Mouse (Mus musculus) forebrain, embryonic 13.5 days (tissue): Measurements from ENCODE around the gene Vti1a. TPM values are rescaled to one million over a fixed set of nuclear protein-coding genes. Genes with fewer than 3 reads are reported as not detected.

ENCODE experiments used
- ATAC-seq: fragments of 200-750 bp; cut with Nextera tagmentation; 2 replicates; pipeline ENCODE4 v1.8.0; 2017
- H3K27ac ChIP-seq: fragments of 300-500 bp; sonication (generic); 2 replicates; pipeline ENCODE4 v1.5.1; 2015; ENCODE audit warnings: inconsistent platforms, mild to moderate bottlenecking, moderate library complexity
- H3K27me3 ChIP-seq: fragments of 300-500 bp; sonication (generic); 2 replicates; pipeline ENCODE4 v1.6.1; 2015; ENCODE audit warnings: mild to moderate bottlenecking, inconsistent platforms
- H3K36me3 ChIP-seq: fragments of 300-500 bp; sonication (generic); 2 replicates; pipeline ENCODE4 v1.6.1; 2015; ENCODE audit warnings: mild to moderate bottlenecking, inconsistent platforms; ENCODE audit not compliant: poor library complexity, severe bottlenecking
- H3K4me1 ChIP-seq: fragments of 300-500 bp; sonication (generic); 2 replicates; pipeline ENCODE4 v1.6.1; 2015; ENCODE audit warnings: inconsistent platforms
- H3K4me2 ChIP-seq: fragments of 300-500 bp; sonication (generic); 2 replicates; pipeline ENCODE4 v1.6.1; 2015; ENCODE audit warnings: inconsistent platforms, mild to moderate bottlenecking, moderate library complexity
- H3K4me3 ChIP-seq: fragments of 300-500 bp; sonication (generic); 2 replicates; pipeline ENCODE4 v1.5.1; 2015; ENCODE audit warnings: mild to moderate bottlenecking, inconsistent platforms
- H3K9ac ChIP-seq: fragments of 300-500 bp; sonication (generic); 2 replicates; pipeline ENCODE4 v1.6.1; 2015; ENCODE audit warnings: mild to moderate bottlenecking, inconsistent platforms
- H3K9me3 ChIP-seq: fragments of 300-500 bp; sonication (generic); replicated peaks from 2 replicates; pipeline ENCODE4 v1.6.1; 2016; ENCODE audit warnings: inconsistent platforms
- WGBS: fragments of 180-500 bp; shearing (Covaris S2); methylation state at CpG from one replicate; pipeline ENCODE4 v1.1.7; 2015; 5-methylcytosine and 5-hydroxymethylcytosine counted together
- polyA plus RNA-seq: library from polyadenylated mRNA; unstranded; fragments of >200 nt; fragmentation: Nextera tagmentation; extraction: Ambion mirVana; gene quantifications from 2 replicates; pipeline ENCODE4 v1.2.1, GENCODE M21; 2015

The Vti1a gene
- polyA plus RNA-seq, 1 experiment from 2014 or later: 25.8 TPM

DNA sequence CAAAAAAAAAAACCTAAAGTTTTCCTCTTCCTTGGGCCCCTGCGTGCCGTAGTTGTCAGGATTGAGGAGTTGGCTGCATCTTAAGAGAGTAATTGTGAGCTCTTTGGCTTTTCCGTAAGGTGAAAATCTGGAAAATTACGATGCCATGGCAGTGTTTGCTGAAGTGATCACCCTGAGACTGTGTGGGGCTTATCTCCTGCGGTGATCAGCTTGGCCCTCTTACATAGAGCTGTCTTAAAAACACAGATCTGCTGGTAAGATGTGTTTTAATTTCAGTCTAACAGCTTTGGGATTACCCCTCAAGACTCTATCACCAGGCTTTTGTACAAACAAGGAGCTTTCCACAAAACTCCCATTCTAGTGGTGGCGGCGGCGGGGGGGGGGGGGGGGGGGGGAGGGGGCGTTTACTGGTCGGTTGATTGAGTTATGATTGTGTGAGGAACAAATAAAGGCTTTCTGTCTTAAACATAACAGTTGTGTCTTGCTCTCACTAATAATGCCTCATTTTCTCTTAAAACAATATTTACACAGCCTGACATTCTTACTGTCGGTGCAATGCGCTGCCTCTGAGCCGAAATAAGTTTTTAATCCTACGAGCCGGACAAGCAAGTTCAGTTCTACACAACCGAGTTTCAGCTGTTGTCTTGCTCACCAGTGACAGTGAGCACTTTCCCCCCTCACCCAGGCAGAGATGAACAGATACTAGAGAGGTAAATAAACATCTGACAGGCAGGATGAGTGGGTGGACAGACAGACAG is 267.0 kb downstream of the Vti1a start:
- ATAC-seq: no peak

DNA sequence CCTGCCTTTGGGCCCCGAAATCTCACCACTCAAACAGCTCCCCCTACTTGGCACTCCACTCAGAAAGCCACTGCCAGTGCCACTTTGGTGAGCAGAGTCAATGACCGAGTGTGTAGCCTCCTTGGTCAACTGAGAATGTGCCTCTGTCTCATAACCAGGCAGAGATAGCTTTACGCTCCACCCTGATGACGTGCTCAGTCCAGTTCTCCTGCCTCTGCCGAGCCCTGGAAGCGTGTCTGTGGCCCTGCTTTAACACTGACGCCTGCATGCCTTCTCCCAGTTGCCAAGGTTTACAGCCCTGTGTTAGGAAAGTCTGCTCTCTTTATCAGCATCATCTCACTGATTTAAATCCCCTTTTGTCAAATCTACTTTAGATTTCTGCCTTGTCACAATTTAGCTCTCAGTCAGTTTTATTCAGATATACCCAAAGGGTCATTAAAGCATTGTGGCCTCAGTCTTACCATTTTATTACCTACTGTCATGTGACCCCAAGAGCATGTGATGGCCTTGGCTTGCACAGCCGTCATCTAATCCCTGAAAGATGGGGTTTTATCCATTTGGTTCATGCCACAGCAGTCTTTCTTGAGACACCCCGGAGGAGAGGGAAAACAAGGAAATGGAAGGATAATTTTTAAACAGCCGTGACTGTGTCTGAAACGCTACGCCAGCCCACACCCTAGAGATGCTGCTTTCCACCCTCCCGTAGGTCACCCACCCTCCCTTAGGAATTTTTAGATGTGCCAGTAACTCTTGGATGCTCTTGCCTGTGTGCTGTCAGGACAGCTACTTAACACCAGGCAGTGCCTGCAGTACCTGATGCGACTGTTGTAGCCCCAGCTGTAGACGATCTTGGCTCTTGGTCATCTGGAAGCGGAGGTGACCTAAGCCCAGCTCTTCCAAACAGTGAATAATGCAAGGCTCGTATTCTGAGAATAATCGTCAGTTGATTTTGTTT is 269.5 kb downstream of the Vti1a start:
- Histone ChIP-seq H3K36me3 (no peaks in the 10 kb centered on the region), H3K9ac (no peak overlapping the region), H3K27me3 (peaks cover 49% of the 10 kb centered on the region), H3K4me1 (peaks cover 28% of the 10 kb centered on the region), H3K4me3 (no peak overlapping the region), H3K4me2 (no peak overlapping the region), H3K27ac (no peak overlapping the region), H3K9me3 (no peaks in the 10 kb centered on the region)
- ATAC-seq: no peak
- 88% methylated on average over 18 of the region's 18 CpGs for WGBS

More for the DNA sequence above, 267.0 kb downstream of the Vti1a start:
- peaks cover 38% of the 10 kb centered on the region for H3K27me3 ChIP-seq
- no peak overlapping the region for H3K27ac ChIP-seq
- no peaks in the 10 kb centered on the region for H3K9me3 ChIP-seq
- 31% methylated on average over 13 of the region's 16 CpGs for WGBS
- H3K4me2 ChIP-seq: no peak overlapping the region
- H3K4me1 ChIP-seq: peaks cover 28% of the 10 kb centered on the region
- no peak overlapping the region for H3K9ac ChIP-seq
- no peaks in the 10 kb centered on the region for H3K36me3 ChIP-seq
- no peak overlapping the region for H3K4me3 ChIP-seq

DNA sequence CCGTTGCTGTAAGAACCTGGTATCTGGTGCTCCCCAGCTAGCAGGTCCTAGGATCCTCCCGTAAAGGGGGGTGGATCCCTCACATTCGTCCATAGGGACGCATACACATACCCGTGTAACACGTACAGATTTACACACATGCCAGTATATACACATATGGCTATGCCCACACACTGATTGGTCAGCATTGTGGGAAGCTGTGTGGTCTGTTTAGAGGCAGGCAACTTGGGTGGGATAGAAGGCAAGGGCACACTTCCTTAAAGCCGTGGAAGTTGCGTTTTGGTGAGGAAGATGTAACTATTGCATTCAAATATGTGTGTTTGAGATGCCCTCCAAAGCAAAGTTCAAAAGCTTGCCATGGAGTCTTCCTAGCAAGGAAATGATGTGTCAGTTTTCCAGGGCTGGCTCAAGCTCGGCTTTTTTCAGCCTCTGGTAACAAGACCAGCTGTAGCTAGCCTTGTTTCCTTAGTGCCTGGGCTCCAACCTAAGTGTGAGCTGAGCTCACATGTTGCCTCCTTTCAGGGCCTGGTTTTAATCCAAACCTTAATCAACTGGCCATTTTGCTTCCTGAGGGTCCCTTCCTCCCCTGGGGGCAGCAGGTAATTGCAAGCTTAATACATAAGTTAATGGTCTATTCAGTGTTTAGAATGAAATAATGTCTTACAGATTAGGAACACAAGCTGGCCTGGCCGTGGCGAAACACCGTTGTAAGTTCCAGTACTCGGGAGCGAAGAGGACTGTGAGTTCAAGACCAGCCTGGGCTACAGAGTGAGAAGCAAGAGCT is 271.7 kb downstream of the Vti1a start:
- Histone ChIP-seq H3K36me3 (no peaks in the 10 kb centered on the region; the same call in 1 of the 2 replicates), H3K27me3 (peaks cover 42% of the 10 kb centered on the region), H3K4me3 (no peak overlapping the region), H3K9me3 (no peaks in the 10 kb centered on the region), H3K9ac (no peak overlapping the region), H3K4me1 (peaks cover 24% of the 10 kb centered on the region), H3K4me2 (no peak overlapping the region), H3K27ac (no peak overlapping the region)
- 72% methylated on average over 14 of the region's 14 CpGs for WGBS
- no peak for ATAC-seq

DNA sequence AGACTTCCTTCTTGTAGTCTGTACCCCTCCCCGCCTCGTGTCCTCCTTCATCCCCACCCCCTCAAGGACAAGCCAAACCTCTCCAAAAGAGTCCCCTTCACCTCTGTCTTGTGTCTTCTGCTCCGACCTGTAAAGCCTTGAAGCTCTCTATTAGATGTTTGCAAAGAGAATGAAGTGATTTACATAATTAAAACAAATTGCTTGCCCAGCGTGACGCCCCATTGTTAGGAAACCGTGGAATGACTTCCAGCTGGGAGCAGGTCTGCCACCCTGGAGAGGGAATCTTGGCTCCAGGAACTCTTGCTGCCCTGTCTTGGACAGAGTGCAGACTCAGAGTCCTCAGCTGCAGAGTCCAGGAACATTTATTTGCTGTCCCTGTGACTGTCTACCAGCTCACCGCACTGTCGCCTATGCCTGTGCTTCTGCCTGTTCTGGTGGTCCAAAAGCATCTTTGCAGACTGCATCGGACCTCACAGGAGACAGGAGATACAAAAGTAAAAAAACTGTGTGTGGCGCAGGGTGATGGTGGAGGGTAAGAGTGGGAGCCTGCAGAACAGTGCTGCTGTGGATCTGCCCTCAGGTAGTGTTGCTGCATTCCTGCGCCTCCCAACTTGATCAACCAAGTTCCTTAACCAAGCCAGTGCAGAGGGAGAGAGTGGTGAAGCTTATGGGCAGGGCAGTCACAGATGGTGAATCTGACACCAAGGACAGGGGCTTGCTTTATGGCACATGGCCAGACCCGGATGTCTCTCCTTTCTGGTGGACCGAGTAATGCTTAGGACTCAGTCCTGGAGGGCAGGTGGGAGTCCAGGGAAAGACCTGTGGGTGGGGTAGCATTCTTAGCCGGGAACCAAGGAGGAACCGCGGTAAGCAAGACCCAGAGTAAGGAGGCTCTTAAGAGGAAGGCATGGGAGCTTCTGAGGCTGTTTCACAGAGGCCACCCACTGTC is 273.1 kb downstream of the Vti1a start:
- WGBS: 32% methylated on average over 16 of the region's 16 CpGs
- Histone ChIP-seq H3K27me3 (peaks cover 40% of the 10 kb centered on the region), H3K4me2 (no peak overlapping the region), H3K9me3 (no peaks in the 10 kb centered on the region), H3K36me3 (no peaks in the 10 kb centered on the region; the same call in 1 of the 2 replicates), H3K4me3 (no peak overlapping the region), H3K27ac (no peak overlapping the region), H3K4me1 (peaks cover 27% of the 10 kb centered on the region), H3K9ac (no peak overlapping the region)
- ATAC-seq: 0 out of 2 replicates have a peak, but pooled peaks have one; percentile 7

DNA sequence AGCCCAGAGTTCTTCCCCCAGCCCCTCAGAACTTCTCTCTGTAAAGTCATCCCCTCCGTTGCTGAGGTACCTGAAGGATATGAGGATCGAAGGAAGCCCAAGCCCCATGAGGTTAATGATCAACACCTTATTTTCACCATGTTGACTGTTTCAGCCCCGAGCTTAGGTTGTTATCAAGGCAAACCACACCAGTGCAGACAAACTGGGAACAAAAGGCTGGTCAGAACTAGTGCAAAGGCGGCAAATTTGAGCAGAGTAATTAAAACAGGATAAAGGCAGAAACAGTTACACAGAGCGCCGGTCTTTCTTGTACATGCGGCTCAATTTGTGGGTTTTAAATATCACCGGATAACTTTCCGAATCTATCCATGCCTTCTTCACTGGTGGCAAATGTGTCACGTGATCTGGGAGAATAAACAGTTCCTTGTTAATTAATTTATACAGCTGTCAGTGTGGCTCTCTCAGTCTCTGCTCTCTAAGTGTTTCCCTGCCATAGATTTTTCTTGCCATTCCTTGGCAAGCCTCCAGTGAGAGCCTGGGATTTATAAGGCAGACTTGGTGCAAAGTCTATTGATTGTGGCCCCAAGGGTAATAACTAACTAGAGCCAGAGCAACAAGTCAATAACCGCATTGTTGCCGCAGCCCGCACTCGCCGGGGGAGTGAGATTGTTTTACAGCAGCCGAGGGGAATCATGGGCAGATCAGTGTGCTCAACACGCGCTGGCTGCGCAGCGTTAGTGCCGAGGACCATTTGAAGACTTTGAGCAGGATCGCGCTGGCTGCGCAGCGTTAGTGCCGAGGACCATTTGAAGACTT is 277.0 kb downstream of the Vti1a start:
- peaks cover 44% of the 10 kb centered on the region for H3K4me1 ChIP-seq
- H3K27me3 ChIP-seq: peaks cover 34% of the 10 kb centered on the region
- H3K9me3 ChIP-seq: no peaks in the 10 kb centered on the region
- H3K4me3 ChIP-seq: no peak overlapping the region
- no peak overlapping the region for H3K27ac ChIP-seq
- H3K36me3 ChIP-seq: no peaks in the 10 kb centered on the region; the same call in 1 of the 2 replicates
- peak overlapping the region; percentile 46 for H3K4me2 ChIP-seq
- peak; percentile 56 for ATAC-seq
- WGBS: 39% methylated on average over 26 of the region's 26 CpGs
- no peak overlapping the region for H3K9ac ChIP-seq

DNA sequence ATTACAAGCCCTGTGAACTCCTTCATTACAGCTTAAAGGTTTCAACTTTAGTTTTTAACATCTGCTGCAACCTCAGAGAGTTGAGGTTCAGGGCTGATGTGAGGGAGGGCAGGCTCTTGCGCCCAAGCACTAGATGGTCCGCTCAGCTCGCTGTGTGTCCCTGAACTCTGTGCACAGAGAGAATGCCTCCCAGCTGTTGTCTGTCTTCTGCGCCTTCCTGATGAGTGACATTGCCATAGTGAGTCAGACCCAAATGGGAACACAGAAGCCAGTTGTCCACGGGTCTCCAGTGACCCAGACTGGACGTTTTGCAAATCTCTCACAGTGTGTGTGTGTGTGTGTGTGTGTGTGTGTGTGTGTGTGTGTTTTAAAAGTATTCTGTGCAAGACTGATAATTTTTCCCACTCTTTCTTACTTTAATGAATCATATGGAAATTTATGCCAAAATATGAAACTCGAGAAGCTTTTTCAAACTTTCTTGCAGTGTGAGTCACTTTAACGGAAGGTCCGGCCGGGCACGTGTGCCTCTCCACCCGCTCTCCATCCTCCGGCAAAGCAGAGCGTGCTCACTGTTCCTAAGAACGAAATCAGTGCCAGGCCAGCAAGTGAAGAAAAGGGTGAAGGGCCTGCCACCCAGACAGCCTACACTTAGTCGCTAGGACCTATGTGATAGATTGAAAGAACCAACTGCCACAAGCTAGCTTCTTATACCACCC is 277.8 kb downstream of the Vti1a start:
- Histone ChIP-seq H3K36me3 (no peaks in the 10 kb centered on the region; the same call in 1 of the 2 replicates), H3K9me3 (no peaks in the 10 kb centered on the region), H3K4me1 (peaks cover 47% of the 10 kb centered on the region), H3K9ac (no peak overlapping the region), H3K27me3 (peaks cover 26% of the 10 kb centered on the region), H3K27ac (no peak overlapping the region), H3K4me2 (peak overlapping the region; percentile 46), H3K4me3 (no peak overlapping the region)
- WGBS: 84% methylated on average over 16 of the region's 16 CpGs
- no peak for ATAC-seq

DNA sequence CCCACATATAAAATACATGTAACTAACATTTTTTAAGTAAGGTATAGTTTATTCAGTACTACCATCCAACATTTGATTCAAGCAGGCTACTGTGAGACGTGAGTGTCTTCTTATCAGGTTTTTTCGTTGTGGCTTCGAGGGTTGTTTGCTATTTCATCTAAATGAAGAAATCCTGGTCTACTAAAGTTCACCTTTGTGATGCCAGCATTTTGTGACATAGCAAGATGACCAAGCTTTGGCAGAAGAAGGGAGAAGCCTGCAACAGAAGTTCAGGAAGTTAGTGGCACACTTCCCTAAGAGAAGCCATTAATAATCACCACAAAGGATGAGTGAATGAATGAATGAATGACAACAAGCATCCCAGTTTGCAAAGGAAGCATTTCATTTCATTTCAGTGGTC is 278.4 kb downstream of the Vti1a start:
- no peaks in the 10 kb centered on the region; the same call in 1 of the 2 replicates for H3K36me3 ChIP-seq
- ATAC-seq: no peak
- 95% methylated on average over 3 of the region's 3 CpGs for WGBS
- no peaks in the 10 kb centered on the region for H3K9me3 ChIP-seq
- H3K4me3 ChIP-seq: no peak overlapping the region
- no peak overlapping the region for H3K9ac ChIP-seq
- H3K4me2 ChIP-seq: no peak overlapping the region
- H3K27ac ChIP-seq: no peak overlapping the region
- peaks cover 23% of the 10 kb centered on the region for H3K27me3 ChIP-seq
- H3K4me1 ChIP-seq: peaks cover 47% of the 10 kb centered on the region

DNA sequence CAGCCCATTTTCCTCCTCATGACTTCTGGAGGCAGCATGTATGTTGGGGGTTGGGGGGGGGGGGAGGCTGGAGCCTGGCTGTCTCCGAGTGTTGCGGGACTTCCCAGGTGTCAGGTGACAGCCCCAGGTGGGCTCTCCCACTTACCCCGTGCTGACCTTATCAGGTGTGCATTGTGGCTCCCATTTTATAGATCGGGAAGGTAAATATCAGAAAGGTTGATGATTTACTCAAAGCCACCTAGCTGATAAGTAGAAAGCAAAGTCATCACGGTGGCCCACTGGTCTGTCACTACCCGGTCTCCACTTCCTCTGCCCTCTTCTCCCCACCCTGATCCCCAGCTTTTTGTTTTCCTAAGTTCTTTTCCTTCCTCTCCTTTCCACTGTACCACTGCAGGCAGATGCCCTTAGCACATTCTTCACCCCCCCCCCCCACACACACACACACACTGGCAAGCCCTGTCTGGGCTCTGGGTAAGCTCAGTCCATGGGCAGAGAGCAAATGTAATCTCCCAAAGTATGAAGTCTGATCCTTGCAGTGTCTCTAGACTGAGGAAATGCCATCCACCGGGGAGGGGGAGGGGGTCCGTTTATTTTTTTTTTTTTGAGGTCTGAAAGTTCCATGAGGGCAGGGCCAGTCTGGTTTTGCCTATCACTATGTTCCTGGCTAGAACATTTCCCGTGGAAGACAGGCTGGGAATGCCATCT is 280.0 kb downstream of the Vti1a start:
- Histone ChIP-seq H3K4me2 (no peak overlapping the region), H3K9me3 (no peaks in the 10 kb centered on the region), H3K9ac (no peak overlapping the region), H3K36me3 (no peaks in the 10 kb centered on the region; the same call in 1 of the 2 replicates), H3K27me3 (peaks cover 21% of the 10 kb centered on the region), H3K4me1 (peaks cover 51% of the 10 kb centered on the region), H3K27ac (no peak overlapping the region), H3K4me3 (no peak overlapping the region)
- ATAC-seq: no peak
- 70% methylated on average over 9 of the region's 9 CpGs for WGBS

DNA sequence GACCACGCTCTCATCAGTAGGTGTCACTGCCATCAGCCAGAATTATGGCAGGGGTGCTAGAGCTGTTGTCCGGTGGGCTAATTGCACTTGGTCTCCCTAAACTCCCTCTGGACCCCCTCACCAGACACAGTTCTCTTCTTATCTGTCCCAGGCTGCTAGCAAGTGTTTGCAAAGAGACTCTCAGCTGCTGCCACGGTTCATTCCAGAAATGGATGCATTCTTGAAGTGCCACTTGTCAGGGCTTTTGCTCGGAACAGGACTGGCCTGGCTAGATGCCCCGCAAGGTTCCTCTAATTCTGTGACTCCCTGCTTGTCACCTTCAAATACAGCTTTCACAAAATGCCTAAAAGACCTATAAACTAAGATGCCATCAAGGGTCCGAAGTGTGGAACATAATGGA is 280.7 kb downstream of the Vti1a start:
- no peak for ATAC-seq
- H3K4me1 ChIP-seq: peaks cover 51% of the 10 kb centered on the region
- H3K9me3 ChIP-seq: no peaks in the 10 kb centered on the region
- WGBS: 51% methylated on average over 6 of the region's 6 CpGs
- H3K27ac ChIP-seq: no peak overlapping the region
- no peaks in the 10 kb centered on the region for H3K36me3 ChIP-seq
- H3K4me2 ChIP-seq: no peak overlapping the region
- peaks cover 21% of the 10 kb centered on the region for H3K27me3 ChIP-seq
- no peak overlapping the region for H3K4me3 ChIP-seq
- no peak overlapping the region for H3K9ac ChIP-seq
